Mouse (Mus musculus) lung, embryonic 16.5 days (tissue): Measurements from ENCODE around the gene Rapgef1. TPM values are rescaled to one million over a fixed set of nuclear protein-coding genes. Genes with fewer than 3 reads are reported as not detected.
"Not testable (repeated sequence)": the region's sequence is repeated elsewhere in the genome, so short reads cannot be mapped to it uniquely, and the experiment has no call there.

Source experiments
- ATAC-seq: fragments of 200-750 bp; cut with Nextera tagmentation; 2 replicates; pipeline ENCODE4 v1.8.0; 2017; ENCODE audit warnings: low read depth, mild to moderate bottlenecking, moderate library complexity
- H3K27ac ChIP-seq: fragments of 300-500 bp; sonication (generic); 2 replicates; pipeline ENCODE4 v1.5.1; 2014; ENCODE audit warnings: mild to moderate bottlenecking, control low read depth, low read length
- H3K27me3 ChIP-seq: fragments of 300-500 bp; sonication (generic); 2 replicates; pipeline ENCODE4 v1.6.1; 2014; ENCODE audit warnings: low read depth, low read length, mixed read lengths; ENCODE audit not compliant: control insufficient read depth, insufficient read depth
- H3K36me3 ChIP-seq: fragments of 300-500 bp; sonication (generic); 2 replicates; pipeline ENCODE4 v1.6.1; 2014; ENCODE audit warnings: low read length; ENCODE audit not compliant: control insufficient read depth, insufficient read depth
- H3K4me1 ChIP-seq: fragments of 300-500 bp; sonication (generic); replicated peaks from 2 replicates; pipeline ENCODE4 v1.6.1; 2014; ENCODE audit warnings: low read length, mixed read lengths; ENCODE audit not compliant: control insufficient read depth, insufficient read depth
- H3K4me2 ChIP-seq: fragments of 300-500 bp; sonication (generic); 2 replicates; pipeline ENCODE4 v1.6.1; 2014; ENCODE audit warnings: low read depth, low read length, control low read depth
- H3K4me3 ChIP-seq: fragments of 300-500 bp; sonication (generic); 2 replicates; pipeline ENCODE4 v1.5.1; 2014; ENCODE audit warnings: mild to moderate bottlenecking, low read length, control low read depth
- H3K9ac ChIP-seq: fragments of 300-500 bp; sonication (generic); 2 replicates; pipeline ENCODE4 v1.6.1; 2014; ENCODE audit warnings: low read length, control low read depth
- H3K9me3 ChIP-seq: fragments of 300-500 bp; sonication (generic); 2 replicates; pipeline ENCODE4 v1.6.1; 2016; ENCODE audit warnings: low read length; ENCODE audit not compliant: control insufficient read depth
- WGBS: fragments of 180-500 bp; shearing (Covaris S2); extraction: QIAGEN DNeasy Blood & Tissue Kit; methylation state at CpG from one replicate; pipeline ENCODE4 v1.1.7; 2014; 5-methylcytosine and 5-hydroxymethylcytosine counted together
- polyA plus RNA-seq: library from polyadenylated mRNA; unstranded; fragments of >200 nt; fragmentation: Nextera tagmentation; extraction: Ambion mirVana; gene quantifications from 2 replicates; pipeline ENCODE4 v1.2.1, GENCODE M21; 2015

Rapgef1 gene
- polyA plus RNA-seq, 1 experiment from 2014 or later = 10.7 TPM

DNA sequence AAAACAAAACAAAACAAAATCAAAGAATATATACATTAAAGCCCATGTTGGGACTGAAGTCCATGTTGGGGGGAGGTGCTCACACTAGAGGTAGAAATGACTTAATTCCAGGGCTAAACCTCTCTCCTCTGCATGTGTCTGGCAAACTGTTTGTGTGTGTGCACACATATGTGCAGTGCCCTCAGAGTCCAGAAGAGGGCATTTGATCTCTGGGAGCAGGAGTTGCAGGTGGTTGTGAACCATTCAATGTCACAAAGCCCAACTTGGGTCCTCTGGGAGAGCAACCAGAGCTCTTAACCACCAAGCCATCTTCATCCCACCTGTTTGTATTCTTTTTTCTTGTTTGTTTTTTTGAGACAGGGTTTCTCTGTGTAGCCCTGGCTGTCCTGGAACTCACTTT, 150.6 kb downstream of the Rapgef1 start:
- Histone ChIP-seq H3K27me3 (no peaks in the 10 kb centered on the region), H3K4me2 (no peak overlapping the region), H3K27ac (no peak overlapping the region), H3K9me3 (no peaks in the 10 kb centered on the region), H3K36me3 (no peaks in the 10 kb centered on the region), H3K9ac (no peak overlapping the region), H3K4me3 (no peak overlapping the region), H3K4me1 (0 out of 2 replicates have a peak, but pooled peaks cover 2% of the 10 kb centered on the region)
- ATAC-seq = no peak

DNA sequence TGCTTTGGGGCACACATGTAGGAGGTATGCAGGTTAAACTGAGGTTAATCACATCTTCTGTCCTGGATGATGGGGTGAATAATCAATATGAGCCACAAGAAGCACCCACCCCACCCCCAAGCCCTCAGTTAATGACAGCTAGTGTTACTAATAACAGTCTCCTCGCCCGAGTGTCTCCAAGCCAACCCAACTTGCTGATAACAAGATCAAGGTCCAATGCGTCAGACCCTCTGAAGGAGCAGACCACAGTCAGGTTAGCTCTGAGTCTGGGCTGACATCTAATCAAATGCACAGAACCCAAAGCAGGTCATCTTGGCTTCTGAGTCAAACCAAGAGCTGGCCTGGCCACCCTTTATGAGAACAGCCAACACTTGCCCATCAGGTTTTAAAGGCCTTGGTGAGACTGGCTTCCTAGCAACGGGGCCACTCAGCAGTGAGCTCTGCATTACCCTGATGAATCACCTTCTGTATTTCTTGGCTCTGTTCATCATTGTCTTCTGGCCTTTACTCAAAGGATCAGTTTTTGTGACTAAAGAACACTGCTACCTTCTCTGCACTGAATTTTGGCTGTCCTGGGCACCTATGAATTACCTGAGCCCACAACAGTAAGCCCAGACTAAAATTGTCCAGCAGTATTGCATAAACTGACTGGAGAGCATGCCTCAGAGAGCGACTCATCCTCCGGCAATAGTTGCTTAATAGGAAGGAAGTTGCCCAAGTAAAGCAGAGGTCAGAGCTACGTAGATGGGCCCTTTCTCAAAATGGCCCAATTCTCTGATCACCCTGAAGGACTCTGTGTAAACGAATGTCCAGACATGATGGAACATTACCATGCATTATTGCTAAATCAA, 152.3 kb downstream of the Rapgef1 start:
- H3K27ac ChIP-seq = no peak overlapping the region

DNA sequence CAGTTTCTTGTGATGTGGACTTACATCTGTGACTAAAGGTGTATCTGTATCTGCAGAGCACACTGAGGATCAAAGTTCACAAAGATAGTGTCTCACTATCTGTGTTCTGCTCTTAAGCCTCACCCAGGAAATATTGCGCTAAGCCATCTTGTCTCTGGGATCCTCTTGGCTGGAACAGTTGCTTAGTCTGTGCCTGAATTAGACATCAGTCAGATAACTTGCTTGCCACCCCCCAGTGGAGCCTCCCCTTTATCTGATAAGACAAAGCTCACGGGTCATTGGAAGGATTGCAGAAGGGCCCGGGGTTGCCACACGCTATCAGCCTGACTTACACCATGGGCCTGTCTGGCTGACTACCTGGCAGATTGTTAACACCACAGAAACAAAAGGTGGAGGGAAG, 153.8 kb downstream of the Rapgef1 start:
- no peaks in the 10 kb centered on the region for H3K9me3 ChIP-seq
- WGBS = 76% methylated on average over 4 of the region's 4 CpGs
- no peak overlapping the region for H3K4me2 ChIP-seq
- H3K4me1 ChIP-seq = 0 out of 2 replicates have a peak, but pooled peaks cover under 1% of the 10 kb centered on the region
- no peak for ATAC-seq
- peaks cover 15% of the 10 kb centered on the region for H3K36me3 ChIP-seq
- H3K9ac ChIP-seq = no peak overlapping the region
- H3K27ac ChIP-seq = no peak overlapping the region
- H3K27me3 ChIP-seq = no peaks in the 10 kb centered on the region
- H3K4me3 ChIP-seq = no peak overlapping the region

More for the DNA sequence above, 152.3 kb downstream of the Rapgef1 start:
- 0 out of 2 replicates have a peak, but pooled peaks cover 2% of the 10 kb centered on the region for H3K4me1 ChIP-seq
- H3K4me3 ChIP-seq = no peak overlapping the region
- 59% methylated on average over 8 of the region's 8 CpGs for WGBS
- H3K9ac ChIP-seq = no peak overlapping the region
- H3K4me2 ChIP-seq = no peak overlapping the region
- H3K9me3 ChIP-seq = no peaks in the 10 kb centered on the region
- ATAC-seq = no peak
- no peaks in the 10 kb centered on the region for H3K27me3 ChIP-seq
- peaks cover 1% of the 10 kb centered on the region for H3K36me3 ChIP-seq

GRCm38 (mm10) chr2:29781256-29781655, 161.7 kb downstream of the Rapgef1 start:
- H3K27me3 ChIP-seq, H3K27ac ChIP-seq, H3K4me3 ChIP-seq, H3K4me1 ChIP-seq, H3K9me3 ChIP-seq, H3K9ac ChIP-seq, H3K4me2 ChIP-seq, ATAC-seq: not testable (repeated sequence)
- H3K36me3 ChIP-seq = peaks cover 63% of the 10 kb centered on the region
- 95% methylated on average over 2 of the region's 2 CpGs for WGBS

- peak overlapping the region; percentile 69 for H3K27ac ChIP-seq
- H3K9ac ChIP-seq = no peak overlapping the region
- peak; percentile 59 for ATAC-seq
- peaks cover 15% of the 10 kb centered on the region for H3K4me1 ChIP-seq
- 67% methylated on average over 4 of the region's 4 CpGs for WGBS
- no peaks in the 10 kb centered on the region for H3K9me3 ChIP-seq
- H3K4me2 ChIP-seq = no peak overlapping the region
- no peaks in the 10 kb centered on the region for H3K27me3 ChIP-seq
- H3K4me3 ChIP-seq = no peak overlapping the region
- H3K36me3 ChIP-seq = peaks cover 43% of the 10 kb centered on the region
These were observed 164.8 kb downstream of the Rapgef1 start for GRCm38 (mm10) chr2:29784290-29784689.

GRCm38 (mm10) chr2:29787104-29787917, 167.8 kb downstream of the Rapgef1 start, which contains the start of gene Coq4:
TSS of gene Coq4 (plus strand) at chr2:29787493.
- peaks cover 16% of the 10 kb centered on the region for H3K4me1 ChIP-seq
- H3K9ac ChIP-seq = peak within 1 kb of the TSS; percentile 81
- H3K9me3 ChIP-seq = no peaks in the 10 kb centered on the region
- no peaks in the 10 kb centered on the region for H3K27me3 ChIP-seq
- H3K27ac ChIP-seq = peak within 1 kb of the TSS; percentile 77
- ATAC-seq = peak; percentile 90
- H3K4me3 ChIP-seq = peak within 1 kb of the TSS; percentile 75
- H3K36me3 ChIP-seq = peaks cover 25% of the 10 kb centered on the region
- 1% methylated on average over 31 of the region's 31 CpGs for WGBS
- H3K4me2 ChIP-seq = peak within 1 kb of the TSS; percentile 76

DNA sequence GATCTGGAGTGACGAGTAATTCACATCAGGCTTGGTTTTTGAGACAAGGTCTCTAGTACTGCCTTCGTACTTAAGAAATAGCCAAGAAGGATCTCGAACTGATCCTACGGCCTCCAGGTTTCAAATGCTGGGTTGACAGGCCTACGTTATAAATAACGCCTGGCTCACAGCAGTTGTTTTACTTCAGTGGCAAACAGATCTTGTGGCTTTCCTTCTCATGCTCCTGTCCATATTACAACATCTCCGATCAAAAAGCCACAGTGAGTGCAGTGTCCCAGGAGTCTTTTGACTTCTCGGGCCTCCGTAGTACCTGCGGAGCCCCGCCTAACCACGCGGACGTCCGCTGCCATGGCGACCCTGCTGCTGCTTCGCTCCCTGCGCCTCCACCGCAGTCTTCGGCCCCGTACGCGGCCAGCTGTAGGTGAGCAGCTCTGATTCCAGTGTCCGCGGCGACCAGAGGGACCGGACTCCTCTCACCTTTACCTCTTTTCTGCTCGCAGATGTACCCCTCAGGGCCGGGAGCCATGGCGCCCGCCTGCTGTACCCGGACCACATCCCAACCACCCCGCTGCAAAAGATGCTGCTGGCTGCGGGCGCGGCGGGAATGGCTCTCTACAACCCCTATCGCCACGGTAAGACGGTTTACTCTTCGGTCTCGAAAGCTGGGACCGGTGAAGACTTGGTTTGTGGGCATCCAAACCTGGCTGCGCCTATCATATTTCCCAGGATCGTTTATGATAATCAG, 168.6 kb downstream of the Rapgef1 start, which contains the start of gene Trub2:
Gene Trub2 (minus strand): TSS at position 566 of the 745 bp plus-strand sequence.
- H3K4me1 ChIP-seq = peaks cover 16% of the 10 kb centered on the region
- H3K4me3 ChIP-seq = peak within 1 kb of the TSS; percentile 75
- peak within 1 kb of the TSS; percentile 81 for H3K9ac ChIP-seq
- WGBS = under 1% methylated on average over 45 of the region's 45 CpGs
- H3K27ac ChIP-seq = peak within 1 kb of the TSS; percentile 77
- no peaks in the 10 kb centered on the region for H3K27me3 ChIP-seq
- no peaks in the 10 kb centered on the region for H3K9me3 ChIP-seq
- peak; percentile 92 for ATAC-seq
- H3K4me2 ChIP-seq = peak within 1 kb of the TSS; percentile 76
- peaks cover 21% of the 10 kb centered on the region for H3K36me3 ChIP-seq
